In the genomic region with DNA sequence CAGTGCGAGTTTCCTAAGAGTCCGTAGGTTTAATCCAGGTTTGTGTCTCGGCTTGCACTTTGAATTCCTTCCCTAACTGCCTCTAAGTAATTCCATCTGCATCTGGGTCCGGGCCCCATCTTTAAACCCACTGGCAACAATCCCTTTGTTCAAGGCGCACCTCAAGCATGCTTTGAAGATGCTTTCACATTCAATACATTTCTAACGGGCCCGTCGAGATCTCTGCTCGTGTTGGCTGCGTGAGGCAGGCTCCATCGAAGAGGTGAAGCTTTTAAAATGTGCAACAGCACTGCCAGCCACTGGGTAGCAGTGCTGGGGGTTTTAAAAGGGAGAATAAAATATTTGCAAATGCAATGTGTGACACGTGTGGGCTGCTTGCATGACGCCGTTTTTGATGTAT, we compare ENCODE assay signal across 30 mouse cellular contexts.
DNase-seq lines count a peak whose midpoint lies in the region; ATAC-seq and TF ChIP-seq lines count a peak whose summit lies in the region.
"Had no signal": no experiment of that assay in that cellular context is flagged by ENCODE, and none has a peak within 500 bp of the region (broad histone marks: within the 10 kb centered on the region; RNA-seq: fewer than 3 reads in every experiment).

No protein-coding gene starts in this region.

- DNase-seq in forebrain, embryonic 11.5 days (ENCODE audit: low spot score) = peak; percentile 45
- DNase-seq in midbrain, postnatal 0 days (ENCODE audit: low spot score) = no peak
- DNase-seq in forelimb bud, embryonic 11.5 days (ENCODE audit: low read depth, low spot score) = peak; percentile 53
- DNase-seq in thymus, postnatal 14 days = no peak
- DNase-seq in heart, postnatal 4 days = no peak
- DNase-seq: adrenal gland, postnatal 25 days; cerebellum, postnatal 10 days; gastrocnemius, postnatal 14 days; heart, adult 18-20 months; heart, postnatal 14 days; kidney, adult 18-20 months; liver, postnatal 0 days; lung, postnatal 10 days; retina, postnatal 1 day; right cerebral cortex, postnatal 25 days; spleen, adult 18-20 months; thymus, postnatal 25 days had no signal

- no peak overlapping the region for H3K4me3 ChIP-seq in forebrain, embryonic 11.5 days (ENCODE audit: low read depth, low read length)
- no peak overlapping the region for H3K4me3 ChIP-seq in forebrain, embryonic 15.5 days
- H3K4me3 ChIP-seq in midbrain, postnatal 0 days (ENCODE audit: low read depth, low read length) = no peak overlapping the region
- no peak overlapping the region for H3K4me3 ChIP-seq in midbrain, embryonic 13.5 days (replicated peaks)
- H3K4me3 ChIP-seq in limb, embryonic 15.5 days = no peak overlapping the region
- H3K4me3 ChIP-seq: erythroblast, embryonic 14.5 days; forebrain, embryonic 13.5 days; heart, embryonic 13.5 days; hindbrain, embryonic 13.5 days; midbrain, embryonic 12.5 days; myocyte; neural tube, embryonic 13.5 days had no signal

- no peak for ATAC-seq in forebrain, embryonic 11.5 days (replicated peaks; ENCODE audit: low FRiP score)
- ATAC-seq in forebrain, embryonic 15.5 days (replicated peaks) = no peak
- ATAC-seq in midbrain, postnatal 0 days (ENCODE audit: low FRiP score) = no peak
- no peak for ATAC-seq in midbrain, embryonic 13.5 days
- no peak for ATAC-seq in limb, embryonic 15.5 days (ENCODE audit: insufficient number of reproducible peaks, low FRiP score, low TSS enrichment, low read depth)
- ATAC-seq: CD4-positive, CD25-positive, alpha-beta regulatory T cell, adult 4 months; forebrain, embryonic 13.5 days; inflammation-experienced regulatory T-cells, adult 6 months; liver, postnatal 0 days had no signal

- H3K4me1 ChIP-seq in forebrain, embryonic 11.5 days (replicated peaks; ENCODE audit: control insufficient read depth, insufficient read depth, low read length) = no peaks in the 10 kb centered on the region
- no peaks in the 10 kb centered on the region for H3K4me1 ChIP-seq in forebrain, embryonic 15.5 days
- H3K4me1 ChIP-seq in midbrain, postnatal 0 days (ENCODE audit: insufficient read depth, low read length) = no peaks in the 10 kb centered on the region
- H3K4me1 ChIP-seq in midbrain, embryonic 13.5 days (replicated peaks) = 0 out of 2 replicates have a peak, but pooled peaks cover 3% of the 10 kb centered on the region
- H3K4me1 ChIP-seq in limb, embryonic 15.5 days = peaks cover 6% of the 10 kb centered on the region; the same call in 1 of the 2 replicates
- H3K4me1 ChIP-seq: forebrain, embryonic 13.5 days; heart, embryonic 13.5 days; hindbrain, embryonic 13.5 days; neural tube, embryonic 13.5 days had no signal

- no peak overlapping the region for H3K9ac ChIP-seq in forebrain, embryonic 11.5 days (ENCODE audit: low read length)
- H3K9ac ChIP-seq in forebrain, embryonic 15.5 days (replicated peaks) = no peak overlapping the region
- H3K9ac ChIP-seq in midbrain, postnatal 0 days (replicated peaks; ENCODE audit: low read length, poor library complexity, severe bottlenecking) = no peak overlapping the region
- H3K9ac ChIP-seq in midbrain, embryonic 13.5 days (replicated peaks) = no peak overlapping the region
- no peak overlapping the region for H3K9ac ChIP-seq in limb, embryonic 15.5 days
- H3K9ac ChIP-seq: forebrain, embryonic 13.5 days; heart, embryonic 13.5 days; hindbrain, embryonic 13.5 days; liver, postnatal 0 days; midbrain, embryonic 12.5 days; neural tube, embryonic 13.5 days had no signal

- no peak overlapping the region for H3K27ac ChIP-seq in forebrain, embryonic 11.5 days (ENCODE audit: low read depth, low read length)
- no peak overlapping the region for H3K27ac ChIP-seq in forebrain, embryonic 15.5 days (replicated peaks)
- H3K27ac ChIP-seq in midbrain, postnatal 0 days (ENCODE audit: low read depth, low read length) = no peak overlapping the region
- no peak overlapping the region for H3K27ac ChIP-seq in midbrain, embryonic 13.5 days
- 0 out of 2 replicates have a peak overlapping the region, but pooled peaks have one; percentile 7 for H3K27ac ChIP-seq in limb, embryonic 15.5 days
- H3K27ac ChIP-seq: forebrain, embryonic 13.5 days; heart, embryonic 13.5 days; hindbrain, embryonic 13.5 days; midbrain, embryonic 12.5 days; neural tube, embryonic 13.5 days had no signal

- no peaks in the 10 kb centered on the region for H3K36me3 ChIP-seq in forebrain, embryonic 11.5 days (ENCODE audit: control insufficient read depth, insufficient read depth, low read length)
- no peaks in the 10 kb centered on the region for H3K36me3 ChIP-seq in forebrain, embryonic 15.5 days
- H3K36me3 ChIP-seq in midbrain, postnatal 0 days (ENCODE audit: insufficient read depth, low read length) = no peaks in the 10 kb centered on the region
- no peaks in the 10 kb centered on the region for H3K36me3 ChIP-seq in midbrain, embryonic 13.5 days
- H3K36me3 ChIP-seq in limb, embryonic 15.5 days = no peaks in the 10 kb centered on the region
- H3K36me3 ChIP-seq: heart, embryonic 13.5 days; hindbrain, embryonic 13.5 days; midbrain, embryonic 12.5 days; neural tube, embryonic 13.5 days had no signal

- 59% methylated on average over 14 of the region's 14 CpGs for WGBS in forebrain, embryonic 11.5 days
- WGBS in forebrain, embryonic 15.5 days = 49% methylated on average over 14 of the region's 14 CpGs
- WGBS in midbrain, postnatal 0 days = 36% methylated on average over 14 of the region's 14 CpGs
- 47% methylated on average over 14 of the region's 14 CpGs for WGBS in midbrain, embryonic 13.5 days
- 14% methylated on average over 14 of the region's 14 CpGs for WGBS in limb, embryonic 15.5 days

- H3K27me3 ChIP-seq in forebrain, embryonic 11.5 days (ENCODE audit: control insufficient read depth, insufficient read depth, low read length) = no peaks in the 10 kb centered on the region
- no peaks in the 10 kb centered on the region; the same call in 1 of the 2 replicates for H3K27me3 ChIP-seq in forebrain, embryonic 15.5 days
- H3K27me3 ChIP-seq in midbrain, postnatal 0 days (ENCODE audit: insufficient read depth, low read length) = no peaks in the 10 kb centered on the region
- peaks cover 8% of the 10 kb centered on the region; the same call in 1 of the 2 replicates for H3K27me3 ChIP-seq in midbrain, embryonic 13.5 days
- no peaks in the 10 kb centered on the region for H3K27me3 ChIP-seq in limb, embryonic 15.5 days
- H3K27me3 ChIP-seq: neural tube, embryonic 13.5 days had no signal

- H3K4me2 ChIP-seq in forebrain, embryonic 11.5 days (ENCODE audit: low read depth, low read length, severe bottlenecking) = no peak overlapping the region
- no peak overlapping the region for H3K4me2 ChIP-seq in forebrain, embryonic 15.5 days (replicated peaks)
- no peak overlapping the region for H3K4me2 ChIP-seq in midbrain, postnatal 0 days (ENCODE audit: low read depth, low read length, poor library complexity, severe bottlenecking)
- H3K4me2 ChIP-seq in midbrain, embryonic 13.5 days (replicated peaks) = no peak overlapping the region
- peak overlapping the region; percentile 27; the same call in 1 of the 2 replicates for H3K4me2 ChIP-seq in limb, embryonic 15.5 days
- H3K4me2 ChIP-seq: forebrain, embryonic 13.5 days; heart, embryonic 13.5 days; hindbrain, embryonic 13.5 days; liver, embryonic 11.5 days; midbrain, embryonic 12.5 days; neural tube, embryonic 13.5 days had no signal

- peak; percentile 56 for TF ChIP-seq CTCF in midbrain, postnatal 0 days (IDR thresholded peaks at IDR 0.05)

- H3K9me3 ChIP-seq in forebrain, embryonic 11.5 days (ENCODE audit: control insufficient read depth, low read length) = no peaks in the 10 kb centered on the region
- H3K9me3 ChIP-seq in forebrain, embryonic 15.5 days = no peaks in the 10 kb centered on the region
- no peaks in the 10 kb centered on the region for H3K9me3 ChIP-seq in midbrain, postnatal 0 days (ENCODE audit: low read length)
- H3K9me3 ChIP-seq in midbrain, embryonic 13.5 days = no peaks in the 10 kb centered on the region
- H3K9me3 ChIP-seq in limb, embryonic 15.5 days = no peaks in the 10 kb centered on the region
- H3K9me3 ChIP-seq: forebrain, embryonic 13.5 days; heart, embryonic 13.5 days; neural tube, embryonic 13.5 days had no signal

Comparison
In these comparisons a context has a peak if more than half of its experiments do, and no peak if none do; other contexts are left out.
1. DNase-seq: peak in forebrain, embryonic 11.5 days (single experiment) and forelimb bud, embryonic 11.5 days (single experiment); none in midbrain, postnatal 0 days (single experiment), thymus, postnatal 14 days (single experiment) and heart, postnatal 4 days (single experiment).